Mouse (Mus musculus) spleen, adult 2 months (tissue): ENCODE measurements at regions not wholly inside any gene's neighbourhood (a gene's known extent, or its start where the extent isn't known, plus 50 kb on each side); places are given as distances from the start of the nearest gene placed in this dataset.

Source experiments
- DNase-seq, 2 experiments: peaks; one replicate each; pipeline versions ENCODE4 v3.0.0 to v3.0.0-alpha.2; 2012 to 2021; ENCODE audit warnings: low spot score in 2 of 2, low read depth in 1 of 2
- H3K27ac ChIP-seq: fragments of 200-500 bp; 2 replicates; pipeline ENCODE4 v1.5.1; 2012; ENCODE audit warnings: low read length, inconsistent platforms; ENCODE audit not compliant: insufficient read depth
- H3K27me3 ChIP-seq: fragments of 200-500 bp; 2 replicates; pipeline ENCODE4 v1.6.1; 2012; ENCODE audit warnings: mild to moderate bottlenecking, moderate library complexity, low read length, inconsistent platforms; ENCODE audit not compliant: control insufficient read depth, insufficient read depth
- H3K36me3 ChIP-seq: fragments of 200-500 bp; 2 replicates; pipeline ENCODE4 v1.6.1; 2012; ENCODE audit warnings: mild to moderate bottlenecking, low read length, inconsistent platforms; ENCODE audit not compliant: control insufficient read depth, insufficient read depth
- H3K4me1 ChIP-seq: fragments of 200-500 bp; 2 replicates; pipeline ENCODE4 v1.6.1; 2011; ENCODE audit warnings: inconsistent platforms; ENCODE audit not compliant: control insufficient read depth, insufficient read depth, insufficient read length
- H3K4me3 ChIP-seq: fragments of 200-500 bp; 2 replicates; pipeline ENCODE4 v1.5.1; 2011; ENCODE audit warnings: mild to moderate bottlenecking, inconsistent platforms; ENCODE audit not compliant: insufficient read depth, insufficient read length; ENCODE audit errors: extremely low read depth
- CTCF ChIP-seq: fragments of 200-500 bp; IDR thresholded peaks from 2 replicates; pipeline ENCODE4 v1.5.1; 2011; ENCODE audit warnings: mild to moderate bottlenecking, inconsistent platforms; ENCODE audit not compliant: insufficient read depth, insufficient read length, insufficient replicate concordance; ENCODE audit errors: extremely low read depth
- POLR2A ChIP-seq: fragments of 200-500 bp; IDR thresholded peaks from 2 replicates; pipeline ENCODE4 v1.6.1; 2011; ENCODE audit warnings: low read depth, low read length, inconsistent platforms
- WGBS: fragments of 180-500 bp; shearing (Covaris S2); methylation state at CpG from one replicate; pipeline ENCODE4 v1.1.7; 2018; 5-methylcytosine and 5-hydroxymethylcytosine counted together

DNA sequence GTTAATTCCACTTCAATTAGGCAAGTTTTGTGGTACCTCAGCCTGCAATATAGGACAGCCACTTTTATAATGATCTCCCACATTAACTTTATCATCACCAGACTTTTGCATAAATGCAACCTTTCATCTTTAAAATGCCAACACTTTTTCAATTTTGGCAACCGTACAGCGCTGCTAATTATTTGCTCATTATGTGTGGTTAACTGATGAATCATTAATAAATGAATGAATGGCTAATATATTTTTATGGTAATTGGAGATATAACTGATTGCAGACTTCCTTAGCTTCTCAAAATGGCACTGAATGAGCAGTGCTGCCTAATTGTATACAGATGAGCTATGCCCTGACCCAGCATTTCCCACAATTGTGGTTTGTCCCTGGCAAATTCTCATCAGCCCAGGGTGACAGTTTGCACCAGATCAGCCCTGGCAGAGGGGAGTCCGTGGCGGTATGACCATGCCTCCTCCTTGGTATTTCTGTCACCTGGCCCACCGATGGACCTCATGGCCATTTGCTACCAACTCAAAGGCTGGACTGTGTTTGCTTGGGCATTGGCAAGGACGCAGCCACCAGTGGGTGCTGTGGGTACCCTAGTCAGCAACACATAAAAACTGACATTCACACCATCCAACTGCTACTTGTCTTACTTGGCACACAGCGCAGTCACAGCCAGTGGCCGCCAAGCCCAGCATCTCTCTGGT, 173.7 kb upstream of the Lmo4 start:
- TF ChIP-seq CTCF (no peak), POLR2A (no peak)
- WGBS: 92% methylated on average over 8 of the region's 8 CpGs
- no peak overlapping the region for H3K27ac ChIP-seq
- H3K4me1 ChIP-seq: peaks cover 2% of the 10 kb centered on the region; the same call in 1 of the 2 replicates
- no peaks in the 10 kb centered on the region for H3K36me3 ChIP-seq
- H3K27me3 ChIP-seq: no peaks in the 10 kb centered on the region
- H3K4me3 ChIP-seq: no peak overlapping the region
- no peak for DNase-seq

DNA sequence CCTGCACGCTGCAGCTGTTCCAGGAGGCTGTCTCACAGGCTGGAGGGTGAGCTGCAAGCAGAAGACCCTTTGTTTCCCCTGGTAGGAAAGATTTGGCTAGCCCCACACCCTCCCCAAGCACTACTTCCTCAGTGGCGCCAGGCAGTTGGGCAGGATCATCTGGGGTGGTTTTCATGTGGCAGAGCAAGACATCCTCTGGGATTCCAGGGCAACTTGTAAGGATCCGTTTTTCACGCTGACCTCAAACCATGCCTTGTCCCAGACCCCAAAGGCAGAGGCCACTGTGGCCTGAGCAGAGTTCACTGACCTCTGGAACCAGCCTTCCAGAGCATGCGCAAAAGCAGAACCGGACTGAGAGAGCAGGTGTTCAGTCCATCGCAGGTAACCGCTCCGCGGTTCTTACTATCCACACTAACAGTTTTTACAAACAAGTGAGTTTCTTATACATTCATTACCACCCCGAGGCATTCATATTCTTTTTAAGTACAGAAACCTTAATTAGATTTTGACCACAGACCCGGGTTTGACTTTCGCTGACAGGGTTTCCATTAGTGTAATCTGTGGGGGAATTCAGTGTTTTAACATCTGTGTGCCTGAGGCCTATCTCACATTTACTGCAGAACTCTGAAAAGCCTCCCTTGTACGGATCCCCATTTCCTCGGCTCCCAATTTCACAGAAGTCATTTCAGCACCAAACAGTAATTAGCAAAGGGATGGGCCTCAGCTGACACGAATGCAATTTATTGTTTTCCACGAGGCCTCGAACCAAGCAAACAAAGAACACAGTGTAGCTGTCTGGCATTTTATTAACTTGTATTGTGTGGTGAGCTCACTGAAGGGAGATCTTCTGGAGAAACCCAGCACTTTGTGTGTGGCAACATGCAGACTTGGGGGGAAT, 172.9 kb upstream of the Lmo4 start:
- Histone ChIP-seq H3K36me3 (no peaks in the 10 kb centered on the region), H3K4me1 (peaks cover 2% of the 10 kb centered on the region; the same call in 1 of the 2 replicates), H3K27me3 (no peaks in the 10 kb centered on the region), H3K4me3 (no peak overlapping the region), H3K27ac (no peak overlapping the region)
- WGBS: 69% methylated on average over 18 of the region's 18 CpGs
- TF ChIP-seq CTCF (no peak), POLR2A (no peak)
- no peak for DNase-seq

DNA sequence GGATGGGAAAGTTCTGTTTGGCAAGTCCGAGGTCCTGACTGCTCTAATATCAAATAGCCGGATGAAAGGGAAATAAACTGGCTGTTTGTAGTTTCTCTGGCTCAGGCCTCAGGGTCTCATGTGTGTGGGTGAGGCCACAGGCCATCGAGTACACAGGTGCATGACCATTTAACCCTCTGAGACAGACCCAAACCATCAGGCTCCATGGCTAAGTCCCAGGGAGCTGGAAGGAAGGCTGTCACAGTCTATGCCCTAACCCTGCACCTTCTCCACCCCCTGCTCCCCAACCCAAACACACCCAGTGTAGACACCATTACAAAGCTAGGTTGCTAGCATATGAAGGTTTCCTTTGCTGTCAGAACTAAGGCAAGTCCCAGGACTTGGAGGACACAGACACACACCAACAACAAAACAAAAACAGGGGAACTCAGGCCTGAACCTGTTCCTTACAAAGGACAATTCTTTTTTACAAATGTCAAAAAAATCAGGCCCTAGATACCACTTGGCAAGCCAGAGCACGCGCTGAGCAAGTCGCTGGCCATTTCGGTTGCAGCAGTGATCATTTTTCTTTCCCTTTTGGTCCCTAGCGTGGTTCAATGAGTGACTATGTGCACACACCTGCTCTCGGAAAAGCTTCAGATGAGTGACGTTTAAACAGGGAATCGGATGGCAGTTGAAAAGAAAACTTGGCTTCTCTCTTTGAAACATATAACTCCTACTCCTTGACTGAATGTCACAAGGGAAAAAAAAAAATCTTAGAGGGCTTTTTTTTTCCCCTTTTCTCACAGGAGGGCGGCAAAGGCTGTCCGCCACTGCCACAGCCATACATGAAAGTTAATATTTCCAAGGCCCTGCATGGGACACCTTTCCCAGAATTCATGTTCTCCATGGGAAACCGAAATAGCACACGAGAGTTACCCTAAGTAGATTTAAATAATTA, 171.7 kb upstream of the Lmo4 start:
- H3K4me1 ChIP-seq: peaks cover 2% of the 10 kb centered on the region; the same call in 1 of the 2 replicates
- H3K27me3 ChIP-seq: no peaks in the 10 kb centered on the region
- H3K4me3 ChIP-seq: no peak overlapping the region
- TF ChIP-seq CTCF: no peak
- no peak for TF ChIP-seq POLR2A
- H3K27ac ChIP-seq: no peak overlapping the region
- no peak for DNase-seq
- WGBS: 84% methylated on average over 15 of the region's 15 CpGs
- no peaks in the 10 kb centered on the region for H3K36me3 ChIP-seq

DNA sequence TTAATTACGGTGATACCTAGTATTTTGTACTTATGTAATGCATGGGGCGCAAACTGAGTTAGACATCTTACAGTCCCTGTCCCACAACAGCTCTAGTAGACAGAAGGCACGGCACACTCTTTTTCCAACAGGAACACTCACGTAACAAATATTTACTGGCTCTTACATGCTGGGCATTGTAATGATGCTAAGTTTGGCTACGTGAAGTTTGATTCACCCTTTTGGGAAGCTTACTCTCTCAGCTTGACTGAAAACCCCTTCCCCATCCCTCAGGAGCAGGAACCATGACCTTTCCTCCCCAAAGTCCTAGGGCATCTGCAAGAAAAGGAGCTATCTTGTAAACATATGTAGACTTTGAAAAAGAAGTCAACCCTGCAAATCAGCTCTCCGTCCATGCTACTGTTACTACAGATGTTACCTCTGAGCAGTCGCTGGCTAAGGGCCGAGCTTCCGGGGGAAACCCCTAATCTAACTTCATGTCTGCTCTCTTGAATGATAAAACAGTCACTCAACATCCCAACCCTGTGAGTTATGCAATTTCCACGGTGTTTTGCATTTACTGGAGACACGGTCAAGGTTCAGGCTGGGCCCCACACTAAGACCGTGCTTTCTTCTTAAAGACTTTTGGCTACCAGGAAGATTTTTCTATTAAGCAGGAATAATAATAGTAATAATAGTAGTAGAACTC, 170.8 kb upstream of the Lmo4 start:
- Histone ChIP-seq H3K4me1 (peaks cover 2% of the 10 kb centered on the region; the same call in 1 of the 2 replicates), H3K36me3 (no peaks in the 10 kb centered on the region), H3K4me3 (no peak overlapping the region), H3K27me3 (no peaks in the 10 kb centered on the region), H3K27ac (no peak overlapping the region)
- DNase-seq: no peak
- no peak for TF ChIP-seq CTCF
- no peak for TF ChIP-seq POLR2A
- WGBS: 72% methylated on average over 12 of the region's 12 CpGs

DNA sequence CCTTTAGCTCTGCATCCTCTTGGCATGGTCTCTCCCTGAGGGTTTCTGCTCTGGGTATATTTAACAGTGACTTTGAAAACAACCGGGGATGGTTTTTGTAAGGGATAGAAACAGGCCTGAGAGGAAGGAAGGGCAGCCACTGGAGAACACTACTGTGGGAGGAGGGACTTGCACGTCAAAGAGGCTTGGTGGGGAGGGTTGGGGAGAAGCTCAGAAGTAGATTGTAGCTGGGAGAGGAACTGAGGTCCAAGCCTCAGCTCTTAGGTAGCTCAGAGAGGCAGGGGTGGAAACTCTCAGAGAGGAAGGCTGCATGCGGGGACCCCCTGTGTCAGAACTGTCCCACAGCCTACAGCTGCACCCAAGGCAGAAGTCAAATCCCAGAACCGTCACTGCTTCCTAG, 163.3 kb upstream of the Lmo4 start:
- no peak overlapping the region for H3K4me3 ChIP-seq
- no peaks in the 10 kb centered on the region for H3K36me3 ChIP-seq
- H3K27me3 ChIP-seq: no peaks in the 10 kb centered on the region
- no peak for DNase-seq
- no peak for TF ChIP-seq CTCF
- no peak for TF ChIP-seq POLR2A
- no peak overlapping the region for H3K27ac ChIP-seq
- 35% methylated on average over 4 of the region's 4 CpGs for WGBS
- no peaks in the 10 kb centered on the region for H3K4me1 ChIP-seq

DNA sequence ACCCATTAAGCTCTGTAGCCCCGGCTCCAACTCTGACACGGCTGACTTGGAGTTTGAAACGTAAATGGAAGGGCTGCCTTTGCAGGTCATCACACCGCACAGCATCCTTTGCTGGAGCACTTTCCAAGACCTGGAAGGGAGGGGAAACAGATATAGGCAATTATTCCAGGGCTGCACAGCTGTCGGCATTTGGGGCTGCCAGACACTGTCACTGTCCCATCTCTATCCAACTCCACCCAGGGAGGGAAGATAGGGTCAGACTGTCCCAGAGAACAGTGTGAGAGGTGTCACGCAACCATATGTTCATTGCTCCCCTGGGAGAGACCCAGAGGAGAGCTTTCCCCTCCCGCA, 162.7 kb upstream of the Lmo4 start:
- H3K4me1 ChIP-seq: no peaks in the 10 kb centered on the region
- TF ChIP-seq POLR2A: no peak
- TF ChIP-seq CTCF: no peak
- H3K36me3 ChIP-seq: no peaks in the 10 kb centered on the region
- H3K4me3 ChIP-seq: no peak overlapping the region
- DNase-seq: no peak
- WGBS: 77% methylated on average over 7 of the region's 7 CpGs
- H3K27ac ChIP-seq: no peak overlapping the region
- H3K27me3 ChIP-seq: no peaks in the 10 kb centered on the region
